Mouse (Mus musculus) cortical plate, adult 2 months (tissue): ENCODE data around the gene C8g.

Experiments
- CTCF ChIP-seq: fragments of 200-500 bp; IDR thresholded peaks from 2 replicates; pipeline ENCODE4 v1.5.1; 2011; ENCODE audit warnings: mild to moderate bottlenecking, control low read depth, low read length; ENCODE audit not compliant: insufficient read depth; ENCODE audit errors: extremely low read depth
- POLR2A ChIP-seq: fragments of 200-500 bp; IDR thresholded peaks from 2 replicates; pipeline ENCODE4 v1.6.1; 2011; ENCODE audit warnings: mild to moderate bottlenecking, low read length, control low read depth; ENCODE audit not compliant: insufficient read depth; ENCODE audit errors: extremely low read depth

GRCm38 (mm10) chr2:25450853-25451647 lies 50.5 kb downstream of the C8g start:
- TF ChIP-seq CTCF: no peak
- TF ChIP-seq POLR2A: no peak
